Mouse (Mus musculus): Measurements from ENCODE around the gene Tomm6. TPM values are rescaled to one million over a fixed set of nuclear protein-coding genes. Genes with fewer than 3 reads are reported as not detected.

The Tomm6 gene
- polyA plus RNA-seq, 1 experiment from 2014 or later: 308 TPM

DNA sequence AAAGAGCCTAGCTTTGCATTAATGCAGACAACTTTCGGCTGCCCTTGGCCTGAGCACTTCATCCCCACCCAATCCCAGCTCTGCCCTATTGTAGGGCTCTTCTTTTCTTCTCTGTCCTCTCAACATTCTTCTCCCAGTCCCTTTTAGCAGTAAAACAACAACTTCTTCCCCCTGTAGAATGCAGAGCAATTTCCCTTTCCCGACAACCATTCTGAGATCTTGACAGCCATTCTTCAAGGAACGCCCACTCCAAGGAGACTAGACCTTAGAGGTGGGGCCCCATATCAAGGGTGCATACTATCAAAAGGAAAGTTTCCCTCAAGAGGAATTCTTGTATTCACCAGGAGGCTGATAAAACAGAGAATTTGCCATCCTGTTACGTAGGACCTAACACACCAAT is 39.2 kb downstream of the Tomm6 start:
- Histone ChIP-seq H3K9me3 (no peaks in the 10 kb centered on the region), H3K9ac (no peak overlapping the region), H3K36me3 (peaks cover 16% of the 10 kb centered on the region), H3K4me1 (peaks cover 3% of the 10 kb centered on the region; the same call in 1 of the 2 replicates), H3K4me2 (no peak overlapping the region), H3K27ac (replicated peaks) (no peak overlapping the region), H3K4me3 (no peak overlapping the region), H3K27me3 (replicated peaks) (no peaks in the 10 kb centered on the region)
- WGBS: 60% methylated on average over 4 of the region's 4 CpGs
- ATAC-seq (ENCODE audit: extremely low read depth, insufficient number of reproducible peaks, low FRiP score, low TSS enrichment): no peak

DNA sequence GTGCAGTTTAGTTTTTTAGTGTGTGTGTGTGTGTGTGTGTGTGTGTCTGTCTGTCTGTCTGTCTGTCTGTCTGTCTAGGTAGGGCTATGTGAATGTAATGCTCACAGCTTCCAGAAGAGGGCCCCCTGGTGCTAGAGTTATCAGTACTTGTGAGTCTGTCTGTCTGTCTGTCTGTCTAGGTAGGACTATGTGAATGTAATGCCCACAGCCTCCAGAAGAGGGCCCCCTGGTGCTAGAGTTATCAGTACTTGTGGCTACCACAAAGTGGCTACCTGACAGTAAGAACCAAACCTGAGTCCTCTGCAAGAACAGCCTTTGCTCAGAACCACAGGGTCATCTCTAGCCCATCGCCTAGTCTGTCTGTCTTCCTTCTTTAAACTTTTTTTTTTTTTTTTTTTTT is 41.5 kb downstream of the Tomm6 start:
- 71% methylated on average over 1 of the region's 1 CpGs for WGBS
- Histone ChIP-seq H3K4me3 (no peak overlapping the region), H3K4me2 (no peak overlapping the region), H3K36me3 (peaks cover 5% of the 10 kb centered on the region; the same call in 1 of the 2 replicates), H3K27ac (replicated peaks) (no peak overlapping the region), H3K9ac (no peak overlapping the region), H3K27me3 (replicated peaks) (no peaks in the 10 kb centered on the region), H3K4me1 (peaks cover 3% of the 10 kb centered on the region; the same call in 1 of the 2 replicates), H3K9me3 (no peaks in the 10 kb centered on the region)
- ATAC-seq (ENCODE audit: extremely low read depth, insufficient number of reproducible peaks, low FRiP score, low TSS enrichment): no peak

DNA sequence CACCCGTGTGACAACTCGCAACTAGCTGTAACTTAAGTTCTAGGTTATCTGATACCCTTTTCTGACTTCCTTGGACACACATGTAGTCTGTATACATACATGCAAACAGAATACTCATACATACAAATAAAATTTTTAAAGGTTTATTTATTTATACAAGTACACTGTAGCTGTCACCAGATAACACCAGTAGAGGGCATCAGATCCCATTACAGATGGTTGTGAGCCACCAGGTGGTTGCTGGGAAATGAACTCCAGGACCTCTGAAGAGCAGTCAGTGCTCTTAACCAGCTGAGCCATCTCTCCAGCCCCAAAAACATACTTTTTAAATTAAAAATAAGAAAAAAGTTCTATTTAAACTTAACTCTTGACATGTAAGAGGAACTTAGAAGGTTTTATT is 45.2 kb downstream of the Tomm6 start:
- WGBS: 79% methylated on average over 2 of the region's 2 CpGs
- H3K9ac ChIP-seq: no peak overlapping the region
- no peak overlapping the region for H3K4me2 ChIP-seq
- H3K27ac ChIP-seq (replicated peaks): no peak overlapping the region
- H3K36me3 ChIP-seq: no peaks in the 10 kb centered on the region
- H3K4me1 ChIP-seq: peaks cover 3% of the 10 kb centered on the region; the same call in 1 of the 2 replicates
- no peaks in the 10 kb centered on the region for H3K9me3 ChIP-seq
- H3K4me3 ChIP-seq: no peak overlapping the region
- no peaks in the 10 kb centered on the region for H3K27me3 ChIP-seq (replicated peaks)
- no peak for ATAC-seq (ENCODE audit: extremely low read depth, insufficient number of reproducible peaks, low FRiP score, low TSS enrichment)

Other genes with a start within 250 kb of the Tomm6 start
- 18.4 and 19.4 TPM in 2 replicates for gene Taf8, start 186.1 kb downstream of the Tomm6 start, polyA plus RNA-seq (2015; fragmentation: Nextera tagmentation; extraction: Ambion mirVana)
- 451 and 478 TPM in 2 replicates for gene Ccnd3, start 183.3 kb downstream of the Tomm6 start, polyA plus RNA-seq (2015; fragmentation: Nextera tagmentation; extraction: Ambion mirVana)
- gene Bysl, start 76.9 kb downstream of the Tomm6 start, polyA plus RNA-seq (2015; fragmentation: Nextera tagmentation; extraction: Ambion mirVana): 24.1 and 24.8 TPM in 2 replicates
- gene Med20, start 76.8 kb downstream of the Tomm6 start, polyA plus RNA-seq (2015; fragmentation: Nextera tagmentation; extraction: Ambion mirVana): 25.1 and 27.5 TPM in 2 replicates
- 1.2 and 2.1 TPM in 2 replicates for gene Gm20517, start 76.8 kb downstream of the Tomm6 start, polyA plus RNA-seq (2015; fragmentation: Nextera tagmentation; extraction: Ambion mirVana)
- gene Usp49, start 57.7 kb downstream of the Tomm6 start, polyA plus RNA-seq (2015; fragmentation: Nextera tagmentation; extraction: Ambion mirVana): 2.6 and 3.3 TPM in 2 replicates
- 3.2 and 4.1 TPM in 2 replicates for gene Frs3, start 644 bp upstream of the Tomm6 start, polyA plus RNA-seq (2015; fragmentation: Nextera tagmentation; extraction: Ambion mirVana)
- gene Gm21981, start 6.1 kb upstream of the Tomm6 start, polyA plus RNA-seq (2015; fragmentation: Nextera tagmentation; extraction: Ambion mirVana): 0.15 and 0.27 TPM in 2 replicates
- gene Prickle4, start 6.3 kb upstream of the Tomm6 start, polyA plus RNA-seq (2015; fragmentation: Nextera tagmentation; extraction: Ambion mirVana): 0.43 and 0.78 TPM in 2 replicates
- 0.17 and 0.24 TPM in 2 replicates for gene Pgc, start 38.5 kb upstream of the Tomm6 start, polyA plus RNA-seq (2015; fragmentation: Nextera tagmentation; extraction: Ambion mirVana)
- 21.1 and 22.4 TPM in 2 replicates for gene Tfeb, start 48.6 kb upstream of the Tomm6 start, polyA plus RNA-seq (2015; fragmentation: Nextera tagmentation; extraction: Ambion mirVana)
- gene Mdfi, start 146.3 kb upstream of the Tomm6 start, polyA plus RNA-seq (2015; fragmentation: Nextera tagmentation; extraction: Ambion mirVana): 11.9 and 12.5 TPM in 2 replicates
- gene Foxp4, start 236.3 kb upstream of the Tomm6 start, polyA plus RNA-seq (2015; fragmentation: Nextera tagmentation; extraction: Ambion mirVana): 9.0 and 9.2 TPM in 2 replicates

Measured in heart, embryonic 13.5 days (tissue).